Mouse (Mus musculus) heart, embryonic 10.5 days (tissue): ENCODE results near the gene Rad51. TPM values are rescaled to one million over a fixed set of nuclear protein-coding genes. Genes with fewer than 3 reads are reported as not detected.

Experiments
- DNase-seq: peaks from one replicate; pipeline ENCODE4 v3.0.0-alpha.2; 2017; ENCODE audit warnings: low spot score
- H3K27ac ChIP-seq: fragments of 300-500 bp; sonication (generic); 2 replicates; pipeline ENCODE4 v1.5.1; 2016; ENCODE audit warnings: mild to moderate bottlenecking
- H3K27me3 ChIP-seq: fragments of 300-500 bp; sonication (generic); 2 replicates; pipeline ENCODE4 v1.6.1; 2016; ENCODE audit warnings: mild to moderate bottlenecking; ENCODE audit not compliant: poor library complexity, insufficient read depth, severe bottlenecking
- H3K36me3 ChIP-seq: fragments of 300-500 bp; sonication (generic); 2 replicates; pipeline ENCODE4 v1.6.1; 2016; ENCODE audit warnings: mild to moderate bottlenecking, moderate library complexity
- H3K4me1 ChIP-seq: fragments of 300-500 bp; sonication (generic); 2 replicates; pipeline ENCODE4 v1.6.1; 2016; ENCODE audit warnings: mild to moderate bottlenecking
- H3K4me3 ChIP-seq: fragments of 300-500 bp; sonication (generic); 2 replicates; pipeline ENCODE4 v1.5.1; 2016; ENCODE audit warnings: mild to moderate bottlenecking, moderate library complexity
- H3K9me3 ChIP-seq: fragments of 300-500 bp; sonication (generic); 2 replicates; pipeline ENCODE4 v1.6.1; 2016; ENCODE audit warnings: mild to moderate bottlenecking, moderate library complexity
- WGBS: fragments of 180-500 bp; shearing (Covaris S2); methylation state at CpG from one replicate; pipeline ENCODE4 v1.1.7; 2016; 5-methylcytosine and 5-hydroxymethylcytosine counted together
- polyA plus RNA-seq: library from polyadenylated mRNA; unstranded; fragments of >200 nt; fragmentation: Nextera tagmentation; extraction: Ambion mirVana; gene quantifications from 2 replicates; pipeline ENCODE4 v1.2.1, GENCODE M21; 2016

Gene Rad51
- polyA plus RNA-seq, 1 experiment from 2014 or later: 54.8 TPM

- DNase-seq: no peak
- no peaks in the 10 kb centered on the region for H3K27me3 ChIP-seq
- peaks cover 68% of the 10 kb centered on the region for H3K36me3 ChIP-seq
- no peaks in the 10 kb centered on the region for H3K9me3 ChIP-seq
- WGBS: 44% methylated on average over 6 of the region's 6 CpGs
- H3K4me1 ChIP-seq: peaks cover 26% of the 10 kb centered on the region
- no peak overlapping the region for H3K4me3 ChIP-seq
- H3K27ac ChIP-seq: 0 out of 2 replicates have a peak overlapping the region, but pooled peaks have one; percentile 31
Observed at GRCm38 (mm10) chr2:119152255-119152654, 39.7 kb downstream of the Rad51 start.

- Histone ChIP-seq H3K27ac (no peak overlapping the region), H3K4me1 (peaks cover 26% of the 10 kb centered on the region), H3K36me3 (peaks cover 45% of the 10 kb centered on the region), H3K4me3 (no peak overlapping the region), H3K27me3 (no peaks in the 10 kb centered on the region), H3K9me3 (no peaks in the 10 kb centered on the region)
- WGBS: 86% methylated on average over 2 of the region's 2 CpGs
- no peak for DNase-seq
Observed at GRCm38 (mm10) chr2:119154683-119155082, 42.1 kb downstream of the Rad51 start.

GRCm38 (mm10) chr2:119155388-119155787, 42.8 kb downstream of the Rad51 start:
- H3K27ac ChIP-seq: no peak overlapping the region
- 28% methylated on average over 9 of the region's 9 CpGs for WGBS
- DNase-seq: peak; percentile 93

GRCm38 (mm10) chr2:119156081-119156680, 43.6 kb downstream of the Rad51 start:
- peaks cover 29% of the 10 kb centered on the region for H3K4me1 ChIP-seq
- peaks cover 31% of the 10 kb centered on the region for H3K36me3 ChIP-seq
- H3K9me3 ChIP-seq: no peaks in the 10 kb centered on the region
- 4% methylated on average over 34 of the region's 34 CpGs for WGBS
- H3K4me3 ChIP-seq: peak overlapping the region; percentile 96
- DNase-seq: no peak
- H3K27me3 ChIP-seq: no peaks in the 10 kb centered on the region
- peak overlapping the region; percentile 91 for H3K27ac ChIP-seq

More at GRCm38 (mm10) chr2:119155388-119155787, 42.8 kb downstream of the Rad51 start:
- Histone ChIP-seq H3K27me3 (no peaks in the 10 kb centered on the region), H3K36me3 (peaks cover 39% of the 10 kb centered on the region), H3K4me3 (peak overlapping the region; percentile 96), H3K9me3 (no peaks in the 10 kb centered on the region), H3K4me1 (peaks cover 26% of the 10 kb centered on the region)

GRCm38 (mm10) chr2:119156681-119157572, 44.3 kb downstream of the Rad51 start, which contains the start of gene Rmdn3:
TSS of gene Rmdn3 (minus strand) at chr2:119157034.
- H3K27ac ChIP-seq: peak within 1 kb of the TSS; percentile 91
- H3K4me3 ChIP-seq: peak within 1 kb of the TSS; percentile 96
- peaks cover 34% of the 10 kb centered on the region for H3K4me1 ChIP-seq
- 1% methylated on average over 57 of the region's 57 CpGs for WGBS
- no peaks in the 10 kb centered on the region for H3K27me3 ChIP-seq
- H3K36me3 ChIP-seq: peaks cover 24% of the 10 kb centered on the region
- peak; percentile 96 for DNase-seq
- H3K9me3 ChIP-seq: no peaks in the 10 kb centered on the region

- Histone ChIP-seq H3K27me3 (no peaks in the 10 kb centered on the region), H3K4me1 (peaks cover 28% of the 10 kb centered on the region), H3K4me3 (peak overlapping the region; percentile 96; the same call in 1 of the 2 replicates), H3K27ac (no peak overlapping the region), H3K9me3 (no peaks in the 10 kb centered on the region), H3K36me3 (peaks cover 18% of the 10 kb centered on the region)
- DNase-seq: no peak
Observed at GRCm38 (mm10) chr2:119157836-119158235, 45.2 kb downstream of the Rad51 start.

- Histone ChIP-seq H3K4me1 (peaks cover 15% of the 10 kb centered on the region), H3K9me3 (no peaks in the 10 kb centered on the region), H3K27ac (peak overlapping the region; percentile 82), H3K36me3 (no peaks in the 10 kb centered on the region), H3K4me3 (no peak overlapping the region), H3K27me3 (peaks cover 20% of the 10 kb centered on the region; the same call in 1 of the 2 replicates)
- 21% methylated on average over 2 of the region's 2 CpGs for WGBS
- no peak for DNase-seq
Observed at GRCm38 (mm10) chr2:119161247-119161646, 48.7 kb downstream of the Rad51 start.

- Histone ChIP-seq H3K4me1 (peaks cover 27% of the 10 kb centered on the region), H3K36me3 (no peaks in the 10 kb centered on the region), H3K27me3 (peaks cover 28% of the 10 kb centered on the region; the same call in 1 of the 2 replicates), H3K27ac (no peak overlapping the region), H3K4me3 (no peak overlapping the region), H3K9me3 (no peaks in the 10 kb centered on the region)
- no peak for DNase-seq
- WGBS: 69% methylated on average over 3 of the region's 3 CpGs
Observed at GRCm38 (mm10) chr2:119163135-119163534, 50.5 kb downstream of the Rad51 start.

GRCm38 (mm10) chr2:119163999-119164398, 51.4 kb downstream of the Rad51 start:
- H3K27me3 ChIP-seq: peaks cover 32% of the 10 kb centered on the region
- no peak for DNase-seq
- H3K4me3 ChIP-seq: no peak overlapping the region
- H3K27ac ChIP-seq: no peak overlapping the region
- H3K9me3 ChIP-seq: no peaks in the 10 kb centered on the region
- no peaks in the 10 kb centered on the region for H3K36me3 ChIP-seq
- H3K4me1 ChIP-seq: peaks cover 27% of the 10 kb centered on the region
- 82% methylated on average over 4 of the region's 4 CpGs for WGBS

GRCm38 (mm10) chr2:119165401-119165800, 52.8 kb downstream of the Rad51 start:
- no peak overlapping the region for H3K4me3 ChIP-seq
- H3K9me3 ChIP-seq: no peaks in the 10 kb centered on the region
- DNase-seq: no peak
- peaks cover 27% of the 10 kb centered on the region for H3K4me1 ChIP-seq
- peaks cover 44% of the 10 kb centered on the region for H3K27me3 ChIP-seq
- H3K27ac ChIP-seq: no peak overlapping the region
- H3K36me3 ChIP-seq: no peaks in the 10 kb centered on the region

GRCm38 (mm10) chr2:119166901-119167865, 54.6 kb downstream of the Rad51 start, which contains the start of gene Gchfr:
TSS of gene Gchfr (plus strand) at chr2:119167773.
- H3K27me3 ChIP-seq: peaks cover 44% of the 10 kb centered on the region
- peaks cover 24% of the 10 kb centered on the region for H3K4me1 ChIP-seq
- peak; percentile 86 for DNase-seq
- H3K36me3 ChIP-seq: peaks cover 4% of the 10 kb centered on the region; the same call in 1 of the 2 replicates
- peak within 1 kb of the TSS; percentile 73 for H3K4me3 ChIP-seq
- H3K9me3 ChIP-seq: no peaks in the 10 kb centered on the region
- under 1% methylated on average over 60 of the region's 60 CpGs for WGBS
- H3K27ac ChIP-seq: peak within 1 kb of the TSS; percentile 72

GRCm38 (mm10) chr2:119167866-119168256, 55.3 kb downstream of the Rad51 start:
- Histone ChIP-seq H3K36me3 (peaks cover 4% of the 10 kb centered on the region; the same call in 1 of the 2 replicates), H3K4me1 (peaks cover 31% of the 10 kb centered on the region), H3K4me3 (peak overlapping the region; percentile 73), H3K9me3 (no peaks in the 10 kb centered on the region), H3K27ac (peak overlapping the region; percentile 72), H3K27me3 (peaks cover 44% of the 10 kb centered on the region)
- WGBS: 4% methylated on average over 26 of the region's 26 CpGs
- no peak for DNase-seq
